Mouse (Mus musculus) olfactory bulb, adult 2 months (tissue): ENCODE results near the gene Map3k20.

ENCODE experiments used
- CTCF ChIP-seq: fragments of 200-500 bp; IDR thresholded peaks from 2 replicates; pipeline ENCODE4 v1.5.1; 2012; ENCODE audit warnings: low read depth, mild to moderate bottlenecking, low read length, moderate library complexity; ENCODE audit not compliant: insufficient read depth
- POLR2A ChIP-seq: fragments of 200-500 bp; IDR thresholded peaks from 2 replicates; pipeline ENCODE4 v1.6.1; 2012; ENCODE audit warnings: mild to moderate bottlenecking, low read depth, low read length, moderate library complexity; ENCODE audit not compliant: insufficient read depth

- TF ChIP-seq CTCF, result no peak
- no peak for TF ChIP-seq POLR2A
Observed at GRCm38 (mm10) chr2:72253882-72254281, 31.6 kb upstream of the Map3k20 start.
